Mouse (Mus musculus) megakaryocyte progenitor cell, adult 5-6 weeks (primary cell): ENCODE results near the gene Olfr656. TPM values are rescaled to one million over a fixed set of nuclear protein-coding genes. Genes with fewer than 3 reads are reported as not detected.

Source experiments
- ATAC-seq: replicated peaks from 2 replicates; pipeline ENCODE4 v1.8.0; 2016; ENCODE audit warnings: mild to moderate bottlenecking, moderate TSS enrichment, inconsistent platforms; ENCODE audit not compliant: poor library complexity
- total RNA-seq, 2 experiments: library from RNA; stranded (forward) in 1 of 2; stranded (reverse) in 1 of 2; fragments of 157-497, 149-512 nt in 1 of 2; fragments of 200-1000 nt in 1 of 2; gene quantifications; 2 replicates each; pipeline versions ENCODE4 v1.2.3 to v1.2.4; 2015 to 2017

Gene Olfr656
- not detected in 2 replicates for total RNA-seq (2015)
- total RNA-seq (2017) = not detected in 2 replicates

- no peak for ATAC-seq
Measured at GRCm38 (mm10) chr7:104613655-104614054, at the start of gene Olfr656. TSS of gene Olfr656 (plus strand) at chr7:104613955.

- ATAC-seq = no peak
Measured at GRCm38 (mm10) chr7:104577014-104577413, 36.7 kb upstream of the Olfr656 start, which contains the start of gene Olfr653. TSS of gene Olfr653 (plus strand) at chr7:104577314.

- no peak for ATAC-seq
Measured at GRCm38 (mm10) chr7:104580846-104581245, 32.9 kb upstream of the Olfr656 start.

GRCm38 (mm10) chr7:104581429-104581828 lies 32.3 kb upstream of the Olfr656 start:
- no peak for ATAC-seq

- no peak for ATAC-seq
Measured at GRCm38 (mm10) chr7:104586725-104587124, 27.0 kb upstream of the Olfr656 start, which contains the start of gene Olfr654. TSS of gene Olfr654 (plus strand) at chr7:104587025.

GRCm38 (mm10) chr7:104588274-104588673 lies 25.5 kb upstream of the Olfr656 start:
- no peak for ATAC-seq

GRCm38 (mm10) chr7:104601679-104602078 lies 12.1 kb upstream of the Olfr656 start, which contains the start of gene Olfr655:
TSS of gene Olfr655 (minus strand) at chr7:104601779.
- no peak for ATAC-seq

GRCm38 (mm10) chr7:104603173-104603572 lies 10.6 kb upstream of the Olfr656 start:
- peak; percentile 98 for ATAC-seq

- ATAC-seq = peak; percentile 83
Measured at GRCm38 (mm10) chr7:104604727-104605126, 9.0 kb upstream of the Olfr656 start.

GRCm38 (mm10) chr7:104624494-104624893 lies 10.7 kb downstream of the Olfr656 start, which contains the start of gene Olfr657:
TSS of gene Olfr657 (plus strand) at chr7:104624794.
- ATAC-seq = no peak

GRCm38 (mm10) chr7:104646841-104647482 lies 33.2 kb downstream of the Olfr656 start, which contains the start of gene Olfr658:
TSS of gene Olfr658 (minus strand) at chr7:104647305.
- peak; percentile 100 for ATAC-seq

- no peak for ATAC-seq
Measured at GRCm38 (mm10) chr7:104666453-104666852, 52.7 kb downstream of the Olfr656 start, which contains the start of gene Olfr659. TSS of gene Olfr659 (plus strand) at chr7:104666753.

Other genes starting within 250 kb of the Olfr656 start
- gene Trim30b, start 244.1 kb upstream of the Olfr656 start, total RNA-seq (2015) = 0.61 and 2.0 TPM in 2 replicates
- gene Trim30b, start 244.1 kb upstream of the Olfr656 start, total RNA-seq (2017) = 1.5 and 1.8 TPM in 2 replicates
- gene Trim30c, start 213.1 kb upstream of the Olfr656 start, total RNA-seq (2015) = 0.12 and 0.52 TPM in 2 replicates
- gene Trim30c, start 213.1 kb upstream of the Olfr656 start, total RNA-seq (2017) = 0.29 and 1.0 TPM in 2 replicates
- gene Trim30a, start 148.8 kb upstream of the Olfr656 start, total RNA-seq (2015) = 38.5 and 40.9 TPM in 2 replicates
- gene Trim30a, start 148.8 kb upstream of the Olfr656 start, total RNA-seq (2017) = 29.1 and 29.4 TPM in 2 replicates
- 11.5 and 13.9 TPM in 2 replicates for gene Trim30d, start 106.1 kb upstream of the Olfr656 start, total RNA-seq (2015)
- gene Trim30d, start 106.1 kb upstream of the Olfr656 start, total RNA-seq (2017) = 8.7 and 10.7 TPM in 2 replicates
- gene Olfr651, start 63.8 kb upstream of the Olfr656 start, total RNA-seq (2015) = not detected in 2 replicates
- gene Olfr651, start 63.8 kb upstream of the Olfr656 start, total RNA-seq (2017) = not detected in 2 replicates
- not detected in 2 replicates for gene Olfr652, start 53.1 kb upstream of the Olfr656 start, total RNA-seq (2015)
- gene Olfr652, start 53.1 kb upstream of the Olfr656 start, total RNA-seq (2017) = not detected in 2 replicates
- not detected in 2 replicates for gene Olfr653, start 36.6 kb upstream of the Olfr656 start, total RNA-seq (2015)
- gene Olfr653, start 36.6 kb upstream of the Olfr656 start, total RNA-seq (2017) = not detected in 2 replicates
- not detected in 2 replicates for gene Olfr654, start 26.9 kb upstream of the Olfr656 start, total RNA-seq (2015)
- gene Olfr654, start 26.9 kb upstream of the Olfr656 start, total RNA-seq (2017) = not detected in 2 replicates
- not detected in 2 replicates for gene Olfr655, start 12.2 kb upstream of the Olfr656 start, total RNA-seq (2015)
- gene Olfr655, start 12.2 kb upstream of the Olfr656 start, total RNA-seq (2017) = 0.62 TPM in 1 of 2 replicates, not detected in the other
- gene Olfr657, start 10.8 kb downstream of the Olfr656 start, total RNA-seq (2015) = not detected in 2 replicates
- not detected in 2 replicates for gene Olfr657, start 10.8 kb downstream of the Olfr656 start, total RNA-seq (2017)
- gene Olfr658, start 33.4 kb downstream of the Olfr656 start, total RNA-seq (2015) = 0.77 and 0.85 TPM in 2 replicates
- gene Olfr658, start 33.4 kb downstream of the Olfr656 start, total RNA-seq (2017) = 0.14 and 0.25 TPM in 2 replicates
- gene Olfr659, start 52.8 kb downstream of the Olfr656 start, total RNA-seq (2015) = not detected in 2 replicates
- not detected in 2 replicates for gene Olfr659, start 52.8 kb downstream of the Olfr656 start, total RNA-seq (2017)
- gene Olfr661, start 72.5 kb downstream of the Olfr656 start, total RNA-seq (2015) = not detected in 2 replicates
- not detected in 2 replicates for gene Olfr661, start 72.5 kb downstream of the Olfr656 start, total RNA-seq (2017)
- not detected in 2 replicates for gene Usp17le, start 163.5 kb downstream of the Olfr656 start, total RNA-seq (2015)
- gene Usp17le, start 163.5 kb downstream of the Olfr656 start, total RNA-seq (2017) = not detected in 2 replicates
- gene Usp17lb, start 228.6 kb downstream of the Olfr656 start, total RNA-seq (2015) = not detected in 2 replicates
- gene Usp17lb, start 228.6 kb downstream of the Olfr656 start, total RNA-seq (2017) = not detected in 2 replicates
- not detected in 2 replicates for gene Usp17la, start 243.1 kb downstream of the Olfr656 start, total RNA-seq (2015)
- not detected in 2 replicates for gene Usp17la, start 243.1 kb downstream of the Olfr656 start, total RNA-seq (2017)